Mouse (Mus musculus) gastrocnemius, adult 18-20 months (tissue): ENCODE data around the gene Rnasel. TPM values are rescaled to one million over a fixed set of nuclear protein-coding genes. Genes with fewer than 3 reads are reported as not detected.

Source experiments
- DNase-seq: peaks from one replicate; pipeline ENCODE4 v3.0.0; 2021; ENCODE audit warnings: low spot score
- long read RNA-seq, 2 experiments: library from polyadenylated mRNA; stranded (forward); transcript quantifications; one replicate each; pipeline ENCODE4 v2.0.0; 2021
- total RNA-seq, 2 experiments: library from RNA; stranded (reverse); gene quantifications; 2 replicates each; pipeline ENCODE4 v1.2.3; 2021

The Rnasel gene
- total RNA-seq: 1 to 10 TPM in 1 of 2 experiments, under 1 TPM in 1; 0.87 to 1.5 TPM
- long read RNA-seq, experiment 1, partial matches to known transcripts: 1 of 1 reads
- long read RNA-seq, experiment 1, other reads (novel, unspliced or antisense): 0 of 1 reads
- long read RNA-seq, experiment 2, partial matches to known transcripts: 1 of 2 reads
- long read RNA-seq, experiment 2, other reads (novel, unspliced or antisense): 1 of 2 reads

GRCm38 (mm10) chr1:153749211-153749801 lies at the start of gene Rnasel:
Rnasel (plus strand) TSS chr1:153749426.
- DNase-seq: peak; percentile 62

- DNase-seq: no peak
Observed at GRCm38 (mm10) chr1:153700448-153701063, 48.7 kb upstream of the Rnasel start.

- no peak for DNase-seq
Observed at GRCm38 (mm10) chr1:153701461-153701860, 47.8 kb upstream of the Rnasel start.

GRCm38 (mm10) chr1:153702166-153702852 lies 46.9 kb upstream of the Rnasel start:
- no peak for DNase-seq

- DNase-seq: no peak
Observed at GRCm38 (mm10) chr1:153702853-153703410, 46.3 kb upstream of the Rnasel start.

- no peak for DNase-seq
Observed at GRCm38 (mm10) chr1:153703445-153703991, 45.7 kb upstream of the Rnasel start.

GRCm38 (mm10) chr1:153704174-153704573 lies 45.1 kb upstream of the Rnasel start:
- DNase-seq: no peak

- no peak for DNase-seq
Observed at GRCm38 (mm10) chr1:153704996-153705395, 44.2 kb upstream of the Rnasel start.

- no peak for DNase-seq
Observed at GRCm38 (mm10) chr1:153708626-153709025, 40.6 kb upstream of the Rnasel start.

- no peak for DNase-seq
Observed at GRCm38 (mm10) chr1:153709451-153709850, 39.8 kb upstream of the Rnasel start.

- DNase-seq: no peak
Observed at GRCm38 (mm10) chr1:153711544-153712262, 37.5 kb upstream of the Rnasel start.

- DNase-seq: no peak
Observed at GRCm38 (mm10) chr1:153712633-153713032, 36.6 kb upstream of the Rnasel start.

- no peak for DNase-seq
Observed at GRCm38 (mm10) chr1:153717990-153718389, 31.2 kb upstream of the Rnasel start.

GRCm38 (mm10) chr1:153720935-153721334 lies 28.3 kb upstream of the Rnasel start:
- DNase-seq: no peak

GRCm38 (mm10) chr1:153721565-153722310 lies 27.5 kb upstream of the Rnasel start:
- no peak for DNase-seq

GRCm38 (mm10) chr1:153723426-153723825 lies 25.8 kb upstream of the Rnasel start:
- no peak for DNase-seq

GRCm38 (mm10) chr1:153726636-153727035 lies 22.6 kb upstream of the Rnasel start:
- no peak for DNase-seq

GRCm38 (mm10) chr1:153729806-153730205 lies 19.4 kb upstream of the Rnasel start:
- no peak for DNase-seq

GRCm38 (mm10) chr1:153730671-153731070 lies 18.6 kb upstream of the Rnasel start:
- DNase-seq: no peak

GRCm38 (mm10) chr1:153733181-153733580 lies 16.0 kb upstream of the Rnasel start:
- no peak for DNase-seq
